Mouse (Mus musculus): ENCODE results near the gene Nebl. TPM values are rescaled to one million over a fixed set of nuclear protein-coding genes. Genes with fewer than 3 reads are reported as not detected.

Gene Nebl
- total and polyA plus RNA-seq, 3 experiments, result 152 to 335 (median 304) TPM

GRCm38 (mm10) chr2:17650147-17650834 is 81.0 kb downstream of the Nebl start:
- intact Hi-C loops (cut with DNase I), result no loop called here
- DNase-seq, result no peak
- no peak overlapping the region for H3K27ac ChIP-seq
- H3K27me3 ChIP-seq (ENCODE audit: control insufficient read depth, insufficient read depth, low read length), result no peaks in the 10 kb centered on the region
- no peak for TF ChIP-seq POLR2A (IDR thresholded peaks at IDR 0.05; ENCODE audit: insufficient read depth, low read depth, low read length)
- TF ChIP-seq CTCF (IDR thresholded peaks at IDR 0.05), result no peak
- TF ChIP-seq EP300 (IDR thresholded peaks at IDR 0.05; ENCODE audit: insufficient read depth, low read depth, low read length), result no peak
- H3K4me3 ChIP-seq, result no peak overlapping the region
- H3K79me2 ChIP-seq (replicated peaks; ENCODE audit: control insufficient read depth, insufficient read depth, low read length), result no peaks in the 10 kb centered on the region
- no peaks in the 10 kb centered on the region for H3K4me1 ChIP-seq (ENCODE audit: control insufficient read depth, insufficient read depth, low read length)
- H3K9ac ChIP-seq (ENCODE audit: low read depth, low read length), result no peak overlapping the region
- H3K36me3 ChIP-seq (ENCODE audit: control insufficient read depth, insufficient read depth, low read length), result no peaks in the 10 kb centered on the region
- WGBS, result 84% methylated on average over 10 of the region's 10 CpGs

- Histone ChIP-seq H3K79me2 (replicated peaks; ENCODE audit: control insufficient read depth, insufficient read depth, low read length) (no peaks in the 10 kb centered on the region), H3K4me1 (ENCODE audit: control insufficient read depth, insufficient read depth, low read length) (no peaks in the 10 kb centered on the region), H3K27ac (no peak overlapping the region), H3K9ac (ENCODE audit: low read depth, low read length) (no peak overlapping the region), H3K4me3 (no peak overlapping the region), H3K27me3 (ENCODE audit: control insufficient read depth, insufficient read depth, low read length) (no peaks in the 10 kb centered on the region), H3K36me3 (ENCODE audit: control insufficient read depth, insufficient read depth, low read length) (no peaks in the 10 kb centered on the region)
- WGBS, result 57% methylated on average over 3 of the region's 3 CpGs
- no peak for DNase-seq
- TF ChIP-seq CTCF (IDR thresholded peaks at IDR 0.05) (no peak), EP300 (IDR thresholded peaks at IDR 0.05; ENCODE audit: insufficient read depth, low read depth, low read length) (no peak), POLR2A (IDR thresholded peaks at IDR 0.05; ENCODE audit: insufficient read depth, low read depth, low read length) (no peak)
- intact Hi-C loops (cut with DNase I), result loop anchor here (10.0 kb wide), 2 partner anchors 375 to 695 kb away; no protein-coding TSS in a partner anchor
Observed at GRCm38 (mm10) chr2:17649728-17650127, 81.5 kb downstream of the Nebl start.

- H3K27me3 ChIP-seq (ENCODE audit: control insufficient read depth, insufficient read depth, low read length), result no peaks in the 10 kb centered on the region
- no peaks in the 10 kb centered on the region for H3K36me3 ChIP-seq (ENCODE audit: control insufficient read depth, insufficient read depth, low read length)
- 32% methylated on average over 3 of the region's 3 CpGs for WGBS
- no peak overlapping the region for H3K4me3 ChIP-seq
- H3K9ac ChIP-seq (ENCODE audit: low read depth, low read length), result no peak overlapping the region
- peak; percentile 31 to 56 for DNase-seq
- TF ChIP-seq POLR2A (IDR thresholded peaks at IDR 0.05; ENCODE audit: insufficient read depth, low read depth, low read length) (no peak), EP300 (IDR thresholded peaks at IDR 0.05; ENCODE audit: insufficient read depth, low read depth, low read length) (0 out of 2 replicates have a peak, but pooled peaks have one; percentile 31), CTCF (IDR thresholded peaks at IDR 0.05) (peak; percentile 85)
- H3K79me2 ChIP-seq (replicated peaks; ENCODE audit: control insufficient read depth, insufficient read depth, low read length), result no peaks in the 10 kb centered on the region
- intact Hi-C loops (cut with DNase I), result loop anchor here (2.0 to 10.0 kb wide), 3 partner anchors 198 to 700 kb away; no protein-coding TSS in a partner anchor
- H3K4me1 ChIP-seq (ENCODE audit: control insufficient read depth, insufficient read depth, low read length), result no peaks in the 10 kb centered on the region
- H3K27ac ChIP-seq, result no peak overlapping the region
Observed at GRCm38 (mm10) chr2:17644282-17645262, 86.7 kb downstream of the Nebl start.

DNA sequence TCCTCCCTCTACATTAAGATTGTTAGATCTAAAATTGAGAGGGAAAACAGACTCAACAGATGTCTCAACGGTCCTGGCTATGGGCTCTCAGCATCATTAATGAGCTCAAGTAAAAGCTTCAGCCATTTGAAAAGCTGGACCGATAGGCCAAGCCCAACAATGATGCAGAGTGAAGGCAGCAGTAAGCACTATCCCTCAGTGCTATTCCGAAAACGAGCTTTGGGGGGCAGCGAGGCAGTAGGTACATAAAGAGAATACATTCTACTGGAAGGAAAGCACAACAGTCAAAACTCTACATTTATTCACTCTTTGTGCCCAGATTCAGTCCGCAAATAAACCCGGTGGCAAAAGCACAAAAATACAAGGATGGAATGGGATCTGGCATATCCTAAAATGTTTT is 87.4 kb downstream of the Nebl start:
- Histone ChIP-seq H3K9ac (ENCODE audit: low read depth, low read length) (no peak overlapping the region), H3K4me3 (no peak overlapping the region), H3K27me3 (ENCODE audit: control insufficient read depth, insufficient read depth, low read length) (no peaks in the 10 kb centered on the region), H3K27ac (no peak overlapping the region), H3K79me2 (replicated peaks; ENCODE audit: control insufficient read depth, insufficient read depth, low read length) (no peaks in the 10 kb centered on the region), H3K36me3 (ENCODE audit: control insufficient read depth, insufficient read depth, low read length) (no peaks in the 10 kb centered on the region), H3K4me1 (ENCODE audit: control insufficient read depth, insufficient read depth, low read length) (no peaks in the 10 kb centered on the region)
- TF ChIP-seq EP300 (IDR thresholded peaks at IDR 0.05; ENCODE audit: insufficient read depth, low read depth, low read length) (no peak), POLR2A (IDR thresholded peaks at IDR 0.05; ENCODE audit: insufficient read depth, low read depth, low read length) (no peak), CTCF (IDR thresholded peaks at IDR 0.05) (no peak)
- 55% methylated on average over 7 of the region's 7 CpGs for WGBS
- intact Hi-C loops (cut with DNase I), result loop anchor here (2.0 to 10.0 kb wide), 3 partner anchors 199 to 701 kb away; no protein-coding TSS in a partner anchor
- DNase-seq, result no peak

DNA sequence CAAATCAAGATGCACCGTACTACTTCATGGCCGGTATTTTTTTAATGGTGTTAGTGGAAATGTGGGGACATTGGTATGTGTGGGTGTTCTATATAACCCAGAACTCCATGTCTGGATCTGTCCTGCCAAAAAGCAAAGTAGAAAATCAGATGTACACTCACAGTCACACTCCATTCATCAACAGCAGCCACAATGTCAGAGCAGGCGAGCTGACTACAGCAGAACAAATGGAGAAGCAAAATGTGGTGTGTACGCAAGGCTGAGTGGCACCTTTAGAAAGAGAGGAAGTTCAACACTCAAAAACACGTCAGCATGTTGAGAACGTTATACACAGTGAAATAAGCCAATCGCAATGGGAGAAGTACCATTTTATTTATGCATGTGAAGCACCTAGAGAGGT is 88.5 kb downstream of the Nebl start:
- no peak for DNase-seq
- H3K27ac ChIP-seq, result no peak overlapping the region
- no peaks in the 10 kb centered on the region for H3K79me2 ChIP-seq (replicated peaks; ENCODE audit: control insufficient read depth, insufficient read depth, low read length)
- H3K4me1 ChIP-seq (ENCODE audit: control insufficient read depth, insufficient read depth, low read length), result no peaks in the 10 kb centered on the region
- TF ChIP-seq CTCF (IDR thresholded peaks at IDR 0.05), result no peak
- TF ChIP-seq POLR2A (IDR thresholded peaks at IDR 0.05; ENCODE audit: insufficient read depth, low read depth, low read length), result no peak
- TF ChIP-seq EP300 (IDR thresholded peaks at IDR 0.05; ENCODE audit: insufficient read depth, low read depth, low read length), result no peak
- intact Hi-C loops (cut with DNase I), result loop anchor here (10.0 kb wide), 2 partner anchors 382 to 702 kb away; no protein-coding TSS in a partner anchor
- H3K36me3 ChIP-seq (ENCODE audit: control insufficient read depth, insufficient read depth, low read length), result no peaks in the 10 kb centered on the region
- no peak overlapping the region for H3K4me3 ChIP-seq
- WGBS, result 80% methylated on average over 7 of the region's 7 CpGs
- H3K9ac ChIP-seq (ENCODE audit: low read depth, low read length), result no peak overlapping the region
- H3K27me3 ChIP-seq (ENCODE audit: control insufficient read depth, insufficient read depth, low read length), result no peaks in the 10 kb centered on the region

All from heart, adult 2 months (tissue).